26 mouse cellular contexts compared by ENCODE assay signal in the genomic region with DNA sequence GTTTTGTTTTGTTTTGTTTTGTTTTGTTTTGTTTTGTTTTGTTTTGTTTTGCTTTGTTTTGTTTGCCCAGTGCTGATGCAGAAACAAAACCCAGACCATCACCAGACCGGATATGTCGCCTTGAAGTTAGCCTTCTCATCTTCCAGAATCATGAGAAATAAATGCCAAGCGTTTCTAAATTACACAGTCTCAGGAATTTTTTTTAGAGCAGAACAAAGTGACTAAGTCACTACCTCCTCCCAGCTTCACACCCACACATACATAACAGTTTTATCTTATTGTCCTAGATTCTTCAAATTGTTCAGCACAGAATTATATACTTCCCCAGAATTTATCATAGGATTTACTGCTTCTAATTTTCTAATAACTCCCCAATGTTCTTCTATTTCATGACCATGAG.
"Had no signal": no experiment of that assay in that cellular context is flagged by ENCODE, and none has a peak within 500 bp of the region (broad histone marks: within the 10 kb centered on the region; RNA-seq: fewer than 3 reads in every experiment).

No protein-coding gene starts in this region.

- DNase-seq: gastrocnemius, adult 2 months; gastrocnemius, postnatal 10 days; gastrocnemius, postnatal 25 days; heart, adult 18-20 months; heart, postnatal 14 days; heart, postnatal 36 days; kidney, adult 11 months; kidney, adult 2 months; kidney, adult 9 months; kidney, postnatal 14 days; kidney, postnatal 36 days; liver; liver, embryonic 13.5 days; liver, postnatal 0 days had no signal

- H3K36me3 ChIP-seq: heart, embryonic 13.5 days; heart, embryonic 15.5 days; hindbrain, embryonic 13.5 days; hindbrain, embryonic 15.5 days; kidney, embryonic 15.5 days; limb, embryonic 10.5 days; limb, embryonic 12.5 days; liver, embryonic 13.5 days; liver, embryonic 15.5 days had no signal

- H3K27ac ChIP-seq: gastrocnemius, adult 2 months; heart, embryonic 13.5 days; heart, embryonic 15.5 days; hindbrain, embryonic 13.5 days; hindbrain, embryonic 15.5 days; hindbrain, postnatal 0 days; kidney, embryonic 15.5 days; kidney, postnatal 0 days; limb, embryonic 10.5 days; limb, embryonic 12.5 days; liver, embryonic 13.5 days; liver, embryonic 15.5 days had no signal

- H3K4me3 ChIP-seq: gastrocnemius, adult 2 months; heart, embryonic 13.5 days; heart, embryonic 15.5 days; hindbrain, embryonic 13.5 days; hindbrain, embryonic 15.5 days; kidney, embryonic 15.5 days; limb, embryonic 10.5 days; limb, embryonic 12.5 days; liver, embryonic 13.5 days; liver, embryonic 15.5 days had no signal

- H3K27me3 ChIP-seq: heart, embryonic 13.5 days; heart, embryonic 15.5 days; hindbrain, embryonic 13.5 days; hindbrain, embryonic 15.5 days; kidney, embryonic 15.5 days; limb, embryonic 12.5 days; liver, embryonic 13.5 days; liver, embryonic 15.5 days had no signal

- H3K4me2 ChIP-seq: heart, embryonic 11.5 days; heart, embryonic 13.5 days; heart, embryonic 15.5 days; hindbrain, embryonic 13.5 days; hindbrain, embryonic 15.5 days; kidney, embryonic 15.5 days; limb, embryonic 12.5 days; liver, embryonic 11.5 days; liver, embryonic 13.5 days; liver, embryonic 15.5 days had no signal
